Mouse (Mus musculus) mature B cell (primary cell): Measurements from ENCODE around the gene Sucla2.

Experiments
- in situ Hi-C: fragments of 300-500 bp; cut with MboI; formaldehyde crosslinking; loops from 2 replicates; pipeline ENCODE4 v1.14.3; 2019

Sucla2 gene

DNA sequence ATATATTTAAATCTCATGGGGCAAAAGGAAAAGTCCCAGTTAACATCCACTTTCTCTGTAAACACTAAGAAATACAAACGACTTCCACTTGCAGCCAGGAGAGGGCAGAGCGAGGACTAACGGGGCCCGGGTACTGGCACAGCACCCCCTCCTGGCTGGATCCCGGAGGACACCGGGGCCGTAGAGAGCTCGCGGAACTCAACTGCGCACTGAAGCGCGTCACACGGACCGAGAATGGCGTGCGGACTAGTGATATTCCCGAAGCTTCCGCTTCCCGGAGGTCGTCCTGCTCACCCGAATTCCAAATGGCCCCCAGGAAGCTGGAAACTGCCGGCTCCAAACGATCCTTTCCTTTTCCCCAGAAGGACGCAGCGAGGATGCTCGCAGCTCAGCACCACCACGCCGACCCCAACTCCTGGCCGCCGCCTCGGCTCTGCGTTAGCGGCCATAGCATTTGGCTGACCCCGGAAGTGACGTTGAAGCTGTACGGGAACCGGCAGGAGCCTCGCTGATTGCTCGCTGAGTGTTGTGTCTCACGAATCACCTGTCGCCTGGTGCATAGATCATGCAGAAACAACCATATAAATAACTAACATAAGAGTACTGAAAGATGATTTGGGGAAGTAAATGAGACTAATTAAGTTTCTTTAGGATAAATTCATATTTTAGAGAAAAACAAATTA is at the start of gene Sucla2:
Sucla2 (plus strand) TSS at position 554 of the 683 bp plus-strand sequence.
- in situ Hi-C loops: no loop called here

DNA sequence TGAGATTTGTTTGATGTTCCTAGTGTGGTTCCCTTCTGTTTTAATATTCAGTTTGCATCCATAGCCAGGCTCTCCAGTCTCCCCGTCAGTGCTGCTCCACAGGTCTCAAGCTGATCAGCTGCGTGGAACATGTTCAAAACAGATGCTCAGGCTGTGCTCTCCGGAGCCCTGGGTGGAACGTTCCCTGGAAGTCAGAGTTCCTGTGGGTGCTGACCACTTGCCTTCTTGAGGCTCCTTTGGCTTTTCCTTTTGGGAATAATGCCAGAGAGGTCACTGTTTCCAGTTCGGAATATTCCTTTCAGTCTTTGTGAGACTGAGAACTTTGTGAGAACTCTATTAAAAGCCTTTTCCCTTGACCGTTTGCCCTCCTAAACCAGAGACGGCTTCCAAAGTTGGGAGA is 49.6 kb upstream of the Sucla2 start:
- in situ Hi-C loops: no loop called here

DNA sequence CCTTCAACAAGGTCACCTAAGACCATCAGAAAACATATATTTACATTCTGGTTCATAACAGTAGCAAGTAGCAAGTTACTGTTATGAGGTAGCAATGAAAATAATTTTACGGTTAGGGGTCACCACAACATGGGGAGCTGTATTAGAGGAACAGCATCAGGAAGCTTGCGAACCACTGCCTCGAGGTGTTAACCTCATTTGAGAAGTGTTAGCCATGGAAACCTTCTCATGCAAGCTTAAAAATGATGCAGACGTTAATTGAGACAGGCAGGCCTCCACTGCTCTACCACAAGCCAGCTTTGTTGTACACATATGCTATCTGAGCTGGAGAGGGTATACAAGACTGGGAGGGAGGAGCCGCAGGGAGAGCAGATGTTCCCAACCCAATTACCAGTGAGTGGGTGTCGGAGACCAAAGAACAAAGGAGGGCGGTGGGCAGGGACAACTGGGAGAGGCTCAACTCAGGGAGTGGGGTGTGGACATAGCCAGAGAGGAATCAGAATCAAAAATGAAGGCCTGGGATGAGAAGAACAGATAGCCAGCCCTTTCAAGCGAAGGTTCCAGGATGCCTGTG is 48.7 kb upstream of the Sucla2 start:
- in situ Hi-C loops: no loop called here

DNA sequence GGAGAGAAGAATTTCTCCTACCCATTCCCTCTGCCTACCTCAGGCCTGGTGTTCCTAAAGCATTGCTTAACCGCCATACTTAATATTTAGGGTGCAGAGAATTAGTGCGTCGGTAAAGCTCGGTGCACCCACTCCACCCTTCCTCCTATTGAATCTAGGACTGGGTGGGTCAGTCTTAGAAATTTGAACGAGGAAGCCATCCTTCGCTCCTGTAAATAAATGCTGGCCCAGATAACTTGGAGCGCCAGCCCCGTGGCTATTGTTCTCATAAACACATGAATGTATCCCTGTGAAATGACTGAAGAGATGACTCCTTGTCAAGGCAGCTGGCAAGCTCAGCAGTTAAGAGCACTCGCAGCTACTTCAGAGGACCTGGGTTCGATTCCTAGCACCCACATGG is 48.0 kb upstream of the Sucla2 start:
- in situ Hi-C loops: no loop called here

DNA sequence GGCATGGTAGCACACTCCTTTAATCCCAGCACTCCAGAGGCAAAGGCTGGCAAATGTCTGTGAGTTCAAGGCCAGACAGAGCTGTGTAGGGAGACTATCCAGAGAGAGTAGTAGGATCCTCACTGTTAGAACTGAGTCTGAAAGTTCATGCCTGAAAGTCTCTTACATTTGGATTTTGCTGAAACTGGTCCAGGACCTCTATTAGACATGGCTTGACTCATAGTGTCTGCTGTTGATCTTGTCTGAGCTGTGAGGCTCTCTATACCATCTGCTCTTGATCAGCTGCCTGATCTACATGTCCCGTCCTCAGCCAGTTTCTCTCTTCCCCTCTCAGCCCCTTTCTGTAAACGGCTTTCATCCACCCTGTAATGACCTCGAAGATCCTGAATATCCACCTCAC is 46.8 kb upstream of the Sucla2 start:
- in situ Hi-C loops: no loop called here

DNA sequence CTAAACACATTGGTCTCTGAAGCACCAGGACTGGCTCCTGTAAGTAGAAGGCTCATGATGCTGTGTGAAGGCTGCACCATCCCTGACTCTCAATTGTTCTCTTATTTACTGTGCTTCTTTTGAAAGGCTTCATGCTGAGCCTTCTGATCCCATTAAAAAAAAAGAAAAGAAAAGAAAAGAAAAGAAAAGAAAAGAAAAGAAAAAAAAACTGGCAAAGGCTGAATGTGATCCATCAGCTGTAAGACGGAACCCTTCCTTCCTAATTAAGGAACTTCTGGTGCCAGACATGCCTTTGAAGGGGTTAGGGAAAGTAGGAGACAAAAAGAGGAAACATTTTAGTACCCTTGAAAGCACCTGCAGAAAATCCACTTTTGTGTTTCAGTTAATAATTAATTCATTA is 45.3 kb upstream of the Sucla2 start:
- in situ Hi-C loops: no loop called here

DNA sequence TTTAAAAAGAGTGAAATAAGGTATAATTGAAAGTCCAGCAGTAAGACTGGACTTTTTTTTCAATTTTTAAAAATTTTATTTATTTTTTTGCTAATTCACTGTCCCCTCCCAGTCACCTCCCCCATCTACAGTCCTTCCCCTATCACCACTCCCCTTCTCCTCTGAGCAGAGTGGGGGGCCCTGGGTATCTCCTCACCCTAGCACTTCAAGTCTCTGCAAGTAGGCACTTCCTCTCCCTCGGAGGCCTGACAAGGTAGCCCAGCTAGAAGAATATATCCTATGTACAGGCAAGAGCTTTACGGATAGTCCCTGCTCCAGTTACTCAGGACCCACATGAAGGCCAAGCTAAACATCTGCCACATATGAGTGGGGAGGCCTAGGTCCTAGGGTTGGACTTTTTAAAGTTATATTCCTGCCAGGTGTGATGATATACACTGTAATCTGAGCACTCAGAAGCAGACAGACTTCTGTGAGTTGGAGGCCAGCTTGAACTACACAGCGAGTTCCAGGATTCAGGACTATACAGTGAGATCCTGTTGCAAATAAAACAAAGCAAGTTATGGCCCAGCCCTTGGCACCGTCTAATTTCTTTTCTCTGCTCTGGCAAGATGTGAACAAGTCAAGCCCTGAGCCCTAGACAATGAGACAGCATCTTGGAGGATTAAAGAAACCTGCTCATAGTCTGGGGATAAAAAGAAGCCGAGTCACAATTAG is 41.4 kb upstream of the Sucla2 start:
- in situ Hi-C loops: no loop called here

DNA sequence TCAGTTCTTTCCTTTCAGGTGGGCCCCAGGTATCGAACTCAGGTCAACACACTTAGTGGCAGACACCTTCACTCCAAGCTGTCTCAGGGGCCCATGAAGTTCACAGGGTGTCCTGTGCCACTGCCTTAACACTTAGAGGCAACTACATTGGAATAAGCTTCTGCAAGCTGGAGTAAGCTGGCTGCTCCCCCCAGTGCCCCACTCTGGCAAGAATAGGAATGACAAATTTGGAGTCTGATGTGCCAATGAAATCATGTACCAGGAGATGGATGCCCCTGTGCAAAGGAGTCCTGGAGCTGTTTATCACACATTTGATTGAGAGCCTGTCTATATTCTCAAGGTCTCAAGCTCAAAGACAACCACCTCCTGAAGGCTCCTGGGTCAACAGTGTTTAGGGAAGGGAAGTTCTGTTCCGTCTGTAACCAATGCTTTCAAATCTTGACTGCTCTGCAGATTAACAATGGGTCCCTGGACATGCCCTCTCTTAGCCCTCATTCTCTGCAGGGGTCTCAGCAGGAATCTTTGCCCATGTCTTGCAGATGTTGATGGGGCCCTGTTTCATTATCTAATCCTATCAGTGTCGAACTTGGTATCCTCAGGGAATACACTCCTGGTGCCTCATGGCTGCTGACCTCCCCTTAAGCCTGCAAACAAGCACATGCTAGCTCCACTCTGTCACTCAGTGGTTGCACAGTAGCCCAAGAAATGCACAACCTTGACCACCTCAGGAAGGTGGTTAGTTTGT is 40.6 kb upstream of the Sucla2 start:
- in situ Hi-C loops: no loop called here

DNA sequence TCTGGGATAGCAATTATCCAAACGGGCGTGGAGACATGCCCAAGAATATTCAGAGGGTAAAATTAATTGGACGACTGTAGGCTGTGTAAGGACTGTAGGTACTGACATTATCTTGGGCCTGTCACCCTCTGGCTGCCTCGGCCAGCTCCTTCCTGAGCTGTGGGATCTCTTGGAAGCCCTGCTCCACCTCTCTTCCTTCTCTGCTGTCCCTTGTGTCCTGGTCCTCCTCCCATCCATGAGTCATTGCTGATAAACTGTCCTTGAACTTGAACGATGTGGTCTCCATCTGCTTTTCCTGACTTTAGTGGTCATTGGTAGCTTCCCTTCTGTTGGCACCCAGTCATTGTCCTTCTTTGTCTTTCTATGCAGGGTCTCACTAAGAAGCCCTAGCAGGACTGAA is 38.5 kb upstream of the Sucla2 start:
- in situ Hi-C loops: no loop called here

DNA sequence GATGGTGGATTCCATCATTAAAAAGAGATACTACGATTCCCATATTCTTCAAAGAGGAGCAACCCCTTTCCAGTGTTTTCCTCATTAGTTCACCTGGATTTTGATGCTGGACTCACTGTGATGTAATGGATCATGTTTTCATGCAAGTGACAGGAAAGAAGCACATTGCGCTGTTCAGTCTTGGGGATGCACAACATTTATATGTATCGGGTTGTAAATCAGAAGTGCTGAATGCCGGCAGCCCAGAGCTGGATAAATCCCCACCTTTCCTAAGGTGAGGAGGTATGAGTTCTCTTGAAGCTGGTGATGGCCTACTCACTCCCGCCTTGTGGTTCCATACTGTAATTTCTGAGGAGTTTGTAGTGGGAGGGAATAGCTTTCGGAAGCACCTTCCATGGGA is 31.8 kb upstream of the Sucla2 start:
- in situ Hi-C loops: no loop called here

DNA sequence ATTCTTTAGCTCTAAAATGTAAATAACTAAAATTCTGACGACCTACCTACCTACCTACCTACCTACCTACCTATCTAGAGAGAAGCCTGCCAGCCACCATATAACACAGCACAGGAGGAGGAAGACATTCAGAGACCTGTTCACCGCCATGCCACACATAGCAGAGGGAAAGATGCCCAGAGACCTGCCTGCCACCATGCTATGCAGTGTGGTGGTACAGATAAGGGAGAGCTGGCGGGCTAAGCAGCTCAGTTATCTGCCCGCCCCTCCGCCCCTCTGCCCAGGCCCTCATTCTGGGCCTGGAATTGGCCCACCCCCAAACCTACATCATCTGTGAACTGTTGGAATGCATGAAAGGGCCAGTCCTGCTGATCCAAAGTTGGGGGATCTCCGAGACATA is 31.0 kb upstream of the Sucla2 start:
- in situ Hi-C loops: no loop called here

DNA sequence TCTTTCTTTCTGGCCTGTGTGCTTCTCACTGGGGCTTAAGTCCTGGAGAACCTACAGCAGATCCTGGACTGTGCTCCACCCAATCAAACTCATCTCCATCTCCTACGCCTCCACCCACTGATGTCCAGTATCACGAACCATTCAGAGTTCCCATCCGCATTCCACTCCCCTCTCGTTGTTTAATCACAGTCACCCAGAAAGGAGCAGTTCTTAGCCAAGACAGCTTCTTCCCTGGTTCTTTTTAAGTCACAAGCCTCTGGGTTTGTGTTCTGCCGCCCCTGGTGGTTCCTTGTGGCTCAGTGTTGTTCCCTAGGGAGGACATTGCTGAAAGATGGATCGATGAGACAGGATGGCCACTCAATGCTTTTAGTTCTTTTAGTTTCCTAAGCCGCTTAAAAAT is 29.4 kb upstream of the Sucla2 start:
- in situ Hi-C loops: no loop called here

DNA sequence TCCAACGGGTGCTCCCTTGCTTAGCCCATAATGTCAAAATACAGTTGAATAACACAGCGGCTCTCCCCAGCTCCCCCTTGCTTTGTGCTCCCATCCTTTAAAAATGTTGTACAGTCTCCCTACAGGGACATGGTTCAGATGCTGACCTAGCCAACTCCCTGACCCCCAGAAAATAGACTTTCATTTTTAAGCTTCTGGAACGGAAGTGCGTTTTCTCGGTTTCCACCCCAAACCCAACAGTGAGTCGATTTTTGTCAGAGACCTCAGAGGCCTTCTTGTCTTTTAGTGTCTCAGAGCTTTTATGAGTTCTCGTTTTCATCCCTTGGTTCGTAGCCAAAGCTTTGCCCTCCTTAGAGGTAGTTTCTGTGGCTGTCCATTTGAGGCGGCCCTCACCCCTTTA is 23.8 kb upstream of the Sucla2 start:
- in situ Hi-C loops: no loop called here

DNA sequence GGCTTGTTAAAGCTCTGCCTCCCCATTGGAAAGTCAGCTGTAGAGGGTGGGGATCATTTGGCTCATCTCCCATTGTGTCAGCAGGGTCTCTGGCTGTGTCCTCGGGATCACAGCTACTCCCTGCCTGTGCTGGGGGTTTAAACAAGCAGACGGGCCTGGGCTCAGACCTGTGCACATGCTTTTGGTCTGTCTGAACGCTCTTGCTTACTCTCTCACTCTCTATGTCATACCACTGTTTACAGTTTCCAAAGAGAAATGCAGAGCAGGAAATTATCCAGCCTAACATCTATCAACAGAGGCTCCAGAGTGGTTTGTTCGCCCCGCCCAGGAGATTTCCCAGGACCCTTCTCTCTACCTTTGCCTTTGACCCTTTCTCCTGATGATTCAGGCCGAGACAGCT is 23.4 kb upstream of the Sucla2 start:
- in situ Hi-C loops: no loop called here

DNA sequence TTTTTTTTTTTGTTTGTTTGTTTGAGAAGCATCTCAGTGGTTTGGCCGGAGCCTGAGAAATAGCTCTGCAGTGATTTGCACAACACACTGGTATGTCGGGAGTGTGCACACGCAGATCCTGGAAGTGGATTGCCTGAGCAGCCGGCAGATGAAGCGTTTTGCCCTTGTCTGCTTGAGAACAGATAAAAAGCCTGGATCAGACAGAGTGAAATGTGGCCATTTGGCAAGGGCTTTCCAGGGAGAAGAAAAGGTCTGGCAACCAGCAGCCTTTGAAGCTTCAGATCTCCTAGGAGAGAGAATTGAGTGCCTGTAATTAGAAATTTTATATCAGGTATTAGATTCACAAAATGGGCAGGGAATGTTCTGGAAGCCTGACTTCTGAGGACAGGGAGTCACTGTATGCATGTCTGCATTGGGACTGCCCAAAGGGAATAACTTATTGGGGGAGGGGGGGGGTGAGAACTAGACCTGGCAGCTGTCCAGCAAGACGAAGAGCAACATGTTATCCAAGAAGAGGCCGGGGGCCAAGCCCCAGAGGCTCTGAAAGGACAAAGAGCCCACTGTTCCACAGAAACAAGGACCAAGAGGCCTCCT is 22.4 kb upstream of the Sucla2 start:
- in situ Hi-C loops: no loop called here

DNA sequence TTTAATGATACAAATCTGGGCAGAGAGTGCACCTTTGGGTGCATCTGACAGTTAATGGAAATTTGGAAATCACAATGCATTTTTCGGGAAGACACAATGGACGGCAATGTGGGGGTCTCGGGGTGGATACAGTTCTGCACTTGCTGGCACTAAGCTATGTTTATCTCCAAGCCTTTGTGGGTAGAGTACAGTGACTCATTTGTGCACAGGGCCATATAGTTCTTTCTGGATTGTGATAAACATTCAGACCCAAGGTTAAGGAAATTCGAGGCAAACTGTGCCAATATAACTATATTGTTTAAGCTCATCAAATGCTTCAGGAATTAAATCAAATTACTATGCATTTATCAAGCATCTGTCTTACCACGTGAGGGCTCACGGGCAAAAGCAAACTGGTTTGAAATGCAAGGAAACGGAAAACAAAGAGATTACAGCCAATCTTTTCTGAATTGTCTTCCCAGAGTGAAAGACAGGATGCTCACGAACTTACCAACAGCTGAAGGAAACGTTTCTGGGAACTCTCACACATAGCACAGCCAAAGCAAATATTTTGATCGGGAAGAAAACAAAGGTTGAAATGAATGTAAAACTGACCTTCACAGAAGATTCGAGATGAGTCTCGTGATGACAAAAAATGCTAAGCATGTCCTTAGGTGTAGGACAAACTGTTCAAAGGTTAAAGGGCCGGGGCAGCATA is 21.7 kb upstream of the Sucla2 start:
- in situ Hi-C loops: no loop called here

DNA sequence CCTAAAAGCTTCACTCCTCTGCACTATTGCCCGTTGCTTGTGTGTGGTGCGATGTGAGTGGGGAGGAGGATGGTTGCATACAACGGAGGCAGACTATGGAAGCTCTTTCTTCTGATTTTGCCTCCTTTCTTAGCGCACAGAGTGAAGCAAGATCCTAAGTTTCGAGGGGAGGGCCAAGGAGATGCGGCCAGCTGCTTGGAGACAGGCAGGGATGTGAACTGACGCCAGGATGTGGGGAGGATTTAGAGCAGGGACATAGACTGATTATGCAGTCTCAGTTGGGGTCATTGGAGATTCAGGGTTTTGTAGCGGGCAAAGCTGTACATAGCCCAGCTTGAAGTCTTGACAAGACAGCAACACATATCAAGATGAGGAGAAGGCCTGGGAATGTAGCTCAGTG is 18.8 kb upstream of the Sucla2 start:
- in situ Hi-C loops: no loop called here

DNA sequence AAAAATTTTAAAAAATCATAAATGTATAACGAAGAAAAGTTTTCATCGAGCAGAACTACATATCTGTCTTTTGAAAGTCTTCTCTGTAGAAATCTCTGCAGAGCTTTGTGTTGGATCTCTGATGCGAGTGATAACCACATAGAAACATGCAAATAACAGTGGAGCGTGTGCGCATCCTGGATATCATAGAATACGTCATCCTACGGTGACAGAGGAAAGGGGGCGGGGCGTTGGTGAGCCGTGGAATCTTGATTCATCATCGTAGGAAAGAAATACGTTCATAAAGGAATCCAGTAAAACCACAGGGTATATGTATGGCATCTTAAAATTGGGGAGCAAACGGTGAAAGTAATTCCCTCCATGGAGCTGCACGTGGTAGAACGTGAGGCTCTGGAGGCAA is 17.9 kb upstream of the Sucla2 start:
- in situ Hi-C loops: no loop called here

DNA sequence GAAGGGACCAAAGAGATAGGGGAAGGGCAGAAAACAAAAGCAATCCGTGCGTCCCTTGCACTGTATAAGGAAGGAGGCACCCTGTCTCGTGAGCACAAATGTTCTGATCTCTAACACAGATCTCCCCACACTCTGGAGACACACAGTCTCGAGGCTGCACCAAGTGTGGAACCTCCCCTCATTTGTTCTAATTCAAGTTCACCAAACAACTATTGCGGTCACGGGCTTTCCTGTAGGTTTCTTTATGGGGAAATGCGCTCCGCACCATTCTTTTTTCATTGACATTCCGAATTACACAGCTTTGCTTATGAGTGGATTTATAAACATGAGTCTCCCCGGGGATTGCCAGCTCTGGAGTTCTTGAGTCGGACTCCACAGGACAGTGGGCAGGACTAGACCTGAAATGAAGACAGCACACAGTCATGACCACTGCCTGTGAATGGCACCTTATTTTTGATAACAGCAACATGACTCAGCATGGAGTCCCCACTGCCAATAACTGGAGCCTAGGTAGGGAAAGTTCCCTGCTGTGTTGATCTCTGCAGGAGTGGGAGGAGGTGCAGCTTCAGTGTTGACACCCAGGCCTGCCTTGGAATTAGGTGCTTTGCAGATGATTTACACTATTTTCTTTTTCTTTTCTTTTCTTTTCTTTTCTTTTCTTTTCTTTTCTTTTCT is 17.3 kb upstream of the Sucla2 start:
- in situ Hi-C loops: no loop called here

DNA sequence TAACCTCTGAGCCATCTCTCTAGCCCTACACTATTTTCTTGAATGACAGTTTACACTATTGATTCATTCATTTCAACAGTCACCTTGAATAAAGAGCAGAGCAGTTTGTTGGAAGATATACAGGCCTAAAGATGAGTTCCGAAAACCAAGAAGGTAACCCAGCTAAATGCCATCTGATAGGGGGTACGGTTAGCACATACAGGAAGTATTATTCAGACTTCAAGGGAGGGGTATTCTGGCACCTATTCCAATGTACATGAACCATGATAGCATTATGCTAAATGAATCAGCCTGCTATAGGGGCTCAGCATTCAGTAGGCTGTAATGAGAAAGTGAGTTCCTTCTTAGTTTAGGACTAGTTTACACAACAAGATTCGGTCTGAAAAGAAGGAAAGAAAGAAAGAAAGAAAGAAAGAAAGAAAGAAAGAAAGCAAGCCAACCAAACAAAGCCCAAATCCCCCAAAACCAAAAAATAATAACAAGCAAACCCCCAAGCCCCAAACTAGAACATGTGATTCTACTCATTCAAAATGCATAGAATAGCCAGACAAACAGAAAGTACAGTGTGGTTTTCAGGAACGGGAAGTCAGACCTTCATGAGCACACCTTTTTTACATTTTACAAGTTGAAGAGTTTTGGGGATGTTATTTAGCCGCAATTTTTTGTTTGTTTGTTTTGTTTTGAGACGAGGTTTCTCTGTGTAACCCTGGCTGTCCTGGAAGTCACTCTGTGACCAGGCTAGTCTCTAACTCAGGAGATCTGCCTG is 16.3 kb upstream of the Sucla2 start:
- in situ Hi-C loops: no loop called here
